Mouse (Mus musculus): Measurements from ENCODE around the gene Eno1. TPM values are rescaled to one million over a fixed set of nuclear protein-coding genes. Genes with fewer than 3 reads are reported as not detected.

Eno1 gene
- polyA plus RNA-seq, 2 experiments = 215 to 488 TPM

DNA sequence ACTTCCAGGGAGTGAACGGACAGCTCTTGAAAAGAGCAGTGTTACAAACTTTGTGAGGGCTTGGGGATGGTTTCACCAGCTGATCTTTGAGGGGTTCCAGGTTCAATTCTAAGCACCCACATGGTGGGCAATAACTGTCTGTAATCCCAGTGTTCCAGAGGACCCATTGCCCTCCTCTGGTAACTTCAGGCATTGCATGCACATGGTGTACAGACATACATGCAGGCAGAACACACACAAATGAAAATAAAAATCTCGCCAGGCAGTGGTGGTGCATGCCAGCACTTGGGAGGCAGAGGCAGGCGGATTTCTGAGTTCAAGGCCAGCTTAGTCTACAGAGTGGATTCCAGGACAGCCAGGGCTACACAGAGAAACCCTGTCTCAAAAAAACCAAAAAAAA is 55.4 kb downstream of the Eno1 start:
- 0 out of 4 replicates have a peak, but pooled peaks cover 0 to 2% of the 10 kb centered on the region in 2 experiments for H3K4me1 ChIP-seq (replicated peaks; ENCODE audit: control insufficient read depth in 2 of 2, insufficient read depth in 2 of 2, low read length in 1 of 2)
- no peaks in the 10 kb centered on the region for H3K27me3 ChIP-seq (ENCODE audit: control insufficient read depth, insufficient read depth, low read length)
- WGBS (ENCODE audit: insufficient replicate concordance) = 78% methylated on average over 3 of the region's 3 CpGs
- H3K4me3 ChIP-seq (ENCODE audit: insufficient read depth in 1 of 2, low read depth in 2 of 2, low read length in 2 of 2) = no peak overlapping the region
- ATAC-seq (ENCODE audit: insufficient read depth) (no peak), DNase-seq (ENCODE audit: low read depth in 3 of 3, low spot score in 3 of 3) (no peak)
- no peak overlapping the region for H3K9ac ChIP-seq (replicated peaks)
- no peak overlapping the region for H3K4me2 ChIP-seq (ENCODE audit: low read depth)
- H3K27ac ChIP-seq = no peak overlapping the region
- no peaks in the 10 kb centered on the region for H3K9me3 ChIP-seq (ENCODE audit: control insufficient read depth, low read length)
- H3K36me3 ChIP-seq (replicated peaks; ENCODE audit: control insufficient read depth, insufficient read depth, low read depth) = no peaks in the 10 kb centered on the region
- TF ChIP-seq CTCF (IDR thresholded peaks at IDR 0.05; ENCODE audit: low read depth) = peak; percentile 34; the same call in 1 of the 2 replicates
- no peak for TF ChIP-seq EP300 (IDR thresholded peaks at IDR 0.05; ENCODE audit: low read depth)

DNA sequence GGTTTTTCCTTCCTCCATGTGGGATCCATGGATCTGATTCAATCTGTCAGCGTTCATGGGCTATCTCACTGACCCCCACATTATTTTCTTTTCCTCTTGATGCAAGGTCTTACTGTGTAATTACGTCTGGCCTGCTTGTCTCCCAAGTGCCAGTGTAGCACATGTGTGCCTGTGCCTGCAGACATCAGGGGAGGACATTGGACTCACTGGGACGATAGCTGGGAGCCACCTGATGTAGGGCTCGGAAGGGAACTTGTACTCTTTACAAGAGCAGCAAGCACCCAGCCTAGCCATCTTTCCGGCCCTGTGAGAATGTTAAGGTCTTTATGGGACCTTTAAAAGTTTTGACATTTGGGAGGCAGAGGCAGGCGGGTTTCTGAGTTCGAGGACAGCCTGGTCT is 58.3 kb downstream of the Eno1 start:
- Histone ChIP-seq H3K4me2 (ENCODE audit: low read depth) (no peak overlapping the region), H3K4me3 (ENCODE audit: insufficient read depth in 1 of 2, low read depth in 2 of 2, low read length in 2 of 2) (no peak overlapping the region), H3K36me3 (replicated peaks; ENCODE audit: control insufficient read depth, insufficient read depth, low read depth) (no peaks in the 10 kb centered on the region), H3K27me3 (ENCODE audit: control insufficient read depth, insufficient read depth, low read length) (no peaks in the 10 kb centered on the region), H3K9me3 (ENCODE audit: control insufficient read depth, low read length) (no peaks in the 10 kb centered on the region), H3K27ac (no peak overlapping the region), H3K9ac (replicated peaks) (no peak overlapping the region), H3K4me1 (replicated peaks; ENCODE audit: control insufficient read depth in 2 of 2, insufficient read depth in 2 of 2, low read length in 1 of 2) (0 out of 4 replicates have a peak, but pooled peaks cover 0 to 2% of the 10 kb centered on the region in 2 experiments)
- DNase-seq (ENCODE audit: low read depth in 3 of 3, low spot score in 3 of 3) (no peak), ATAC-seq (ENCODE audit: insufficient read depth) (no peak)
- TF ChIP-seq EP300 (IDR thresholded peaks at IDR 0.05; ENCODE audit: low read depth) (no peak), CTCF (IDR thresholded peaks at IDR 0.05; ENCODE audit: low read depth) (no peak)
- WGBS (ENCODE audit: insufficient replicate concordance) = 75% methylated on average over 7 of the region's 7 CpGs

DNA sequence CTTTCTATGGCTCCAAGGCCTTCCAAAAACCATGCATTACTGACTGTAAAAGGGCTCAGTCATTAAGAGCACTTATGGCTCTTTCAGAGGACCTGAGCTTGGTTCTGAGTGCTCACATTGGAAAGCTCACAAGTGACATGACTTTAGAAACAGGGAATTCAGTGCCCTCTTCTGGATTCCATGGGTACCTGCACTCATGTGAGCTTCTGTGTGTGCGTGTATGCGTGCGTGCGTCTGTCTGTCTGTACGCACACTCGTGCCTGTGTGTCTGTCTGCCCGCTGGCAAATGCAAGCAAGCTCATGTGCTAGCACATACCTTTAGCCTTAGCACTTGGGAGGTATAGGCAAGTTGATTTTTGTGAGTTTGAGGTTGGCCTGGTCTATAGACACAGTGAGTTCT is 59.4 kb downstream of the Eno1 start:
- ATAC-seq (ENCODE audit: insufficient read depth) = no peak
- H3K4me2 ChIP-seq (ENCODE audit: low read depth) = no peak overlapping the region
- no peak for DNase-seq (ENCODE audit: low read depth in 3 of 3, low spot score in 3 of 3)
- H3K36me3 ChIP-seq (replicated peaks; ENCODE audit: control insufficient read depth, insufficient read depth, low read depth) = no peaks in the 10 kb centered on the region
- H3K4me1 ChIP-seq (replicated peaks; ENCODE audit: control insufficient read depth in 2 of 2, insufficient read depth in 2 of 2, low read length in 1 of 2) = 0 out of 4 replicates have a peak, but pooled peaks cover 0 to 2% of the 10 kb centered on the region in 2 experiments
- no peaks in the 10 kb centered on the region for H3K9me3 ChIP-seq (ENCODE audit: control insufficient read depth, low read length)
- no peaks in the 10 kb centered on the region for H3K27me3 ChIP-seq (ENCODE audit: control insufficient read depth, insufficient read depth, low read length)
- TF ChIP-seq EP300 (IDR thresholded peaks at IDR 0.05; ENCODE audit: low read depth) (no peak), CTCF (IDR thresholded peaks at IDR 0.05; ENCODE audit: low read depth) (peak; percentile 45)
- WGBS (ENCODE audit: insufficient replicate concordance) = 90% methylated on average over 7 of the region's 7 CpGs
- H3K4me3 ChIP-seq (ENCODE audit: insufficient read depth in 1 of 2, low read depth in 2 of 2, low read length in 2 of 2) = no peak overlapping the region
- no peak overlapping the region for H3K9ac ChIP-seq (replicated peaks)
- no peak overlapping the region for H3K27ac ChIP-seq

Other genes with a start within 250 kb of the Eno1 start
- 8.3 and 9.6 TPM in 2 replicates for gene H6pd, start 227.7 kb upstream of the Eno1 start, polyA plus RNA-seq (2012; rRNA removed)
- gene H6pd, start 227.7 kb upstream of the Eno1 start, polyA plus RNA-seq (2014; fragmentation: Nextera tagmentation; extraction: Ambion mirVana) = 7.9 and 9.1 TPM in 2 replicates
- gene Gpr157, start 149.4 kb upstream of the Eno1 start, polyA plus RNA-seq (2012; rRNA removed) = 0.25 and 0.31 TPM in 2 replicates
- gene Gpr157, start 149.4 kb upstream of the Eno1 start, polyA plus RNA-seq (2014; fragmentation: Nextera tagmentation; extraction: Ambion mirVana) = 0.05 and 0.08 TPM in 2 replicates
- 0.08 and 0.19 TPM in 2 replicates for gene Slc2a5, start 117.4 kb upstream of the Eno1 start, polyA plus RNA-seq (2012; rRNA removed)
- gene Slc2a5, start 117.4 kb upstream of the Eno1 start, polyA plus RNA-seq (2014; fragmentation: Nextera tagmentation; extraction: Ambion mirVana) = 0.18 and 0.43 TPM in 2 replicates
- gene Slc2a7, start 87.7 kb upstream of the Eno1 start, polyA plus RNA-seq (2012; rRNA removed) = 0.04 TPM in 1 of 2 replicates, not detected in the other
- 0.24 TPM in 1 of 2 replicates, not detected in the other for gene Slc2a7, start 87.7 kb upstream of the Eno1 start, polyA plus RNA-seq (2014; fragmentation: Nextera tagmentation; extraction: Ambion mirVana)
- 0.02 and 0.17 TPM in 2 replicates for gene Car6, start 35.4 kb upstream of the Eno1 start, polyA plus RNA-seq (2012; rRNA removed)
- 0.09 TPM in 1 of 2 replicates, not detected in the other for gene Car6, start 35.4 kb upstream of the Eno1 start, polyA plus RNA-seq (2014; fragmentation: Nextera tagmentation; extraction: Ambion mirVana)
- 4.8 and 5.6 TPM in 2 replicates for gene Rere, start 44.9 kb downstream of the Eno1 start, polyA plus RNA-seq (2012; rRNA removed)
- gene Rere, start 44.9 kb downstream of the Eno1 start, polyA plus RNA-seq (2014; fragmentation: Nextera tagmentation; extraction: Ambion mirVana) = 5.1 and 8.8 TPM in 2 replicates

Data from liver, embryonic 14.5 days (tissue).